Mouse (Mus musculus) urinary bladder, adult 18-20 months (tissue): Measurements from ENCODE around the gene Srp68.

Source experiments
- DNase-seq, 2 experiments: peaks; one replicate each; pipeline ENCODE4 v3.0.0; 2022; ENCODE audit warnings: low spot score in 2 of 2, mixed read lengths in 2 of 2

The Srp68 gene

GRCm38 (mm10) chr11:116247502-116248222 lies 26.4 kb downstream of the Srp68 start:
- no peak for DNase-seq

GRCm38 (mm10) chr11:116245616-116246015 lies 28.4 kb downstream of the Srp68 start:
- no peak for DNase-seq

- no peak for DNase-seq
Measured at GRCm38 (mm10) chr11:116244580-116244979, 29.4 kb downstream of the Srp68 start.

- DNase-seq, result no peak
Measured at GRCm38 (mm10) chr11:116241744-116242235, 32.2 kb downstream of the Srp68 start.

GRCm38 (mm10) chr11:116239797-116240196 lies 34.2 kb downstream of the Srp68 start:
- DNase-seq, result no peak

- DNase-seq, result peak; percentile 81 to 94
Measured at GRCm38 (mm10) chr11:116237742-116238395, 36.1 kb downstream of the Srp68 start, which contains the start of gene Evpl. Gene Evpl, minus strand, starts transcription at chr11:116238077.

- no peak for DNase-seq
Measured at GRCm38 (mm10) chr11:116234901-116235300, 39.1 kb downstream of the Srp68 start.

GRCm38 (mm10) chr11:116232427-116232826 lies 41.6 kb downstream of the Srp68 start:
- DNase-seq, result no peak

- DNase-seq, result no peak
Measured at GRCm38 (mm10) chr11:116228699-116229098, 45.3 kb downstream of the Srp68 start.

GRCm38 (mm10) chr11:116226414-116226813 lies 47.6 kb downstream of the Srp68 start:
- DNase-seq, result peak; percentile 66 to 85

- no peak for DNase-seq
Measured at GRCm38 (mm10) chr11:116222740-116223059, 51.3 kb downstream of the Srp68 start.

- DNase-seq, result no peak
Measured at GRCm38 (mm10) chr11:116221931-116222739, 51.9 kb downstream of the Srp68 start.

GRCm38 (mm10) chr11:116219885-116220284 lies 54.1 kb downstream of the Srp68 start:
- DNase-seq, result no peak

- DNase-seq, result peak; percentile 81 to 90
Measured at GRCm38 (mm10) chr11:116218737-116219400, 55.1 kb downstream of the Srp68 start.

- no peak for DNase-seq
Measured at GRCm38 (mm10) chr11:116218263-116218662, 55.8 kb downstream of the Srp68 start.

- DNase-seq, result no peak
Measured at GRCm38 (mm10) chr11:116216549-116216948, 57.5 kb downstream of the Srp68 start.

- DNase-seq, result no peak
Measured at GRCm38 (mm10) chr11:116215991-116216390, 58.0 kb downstream of the Srp68 start.

GRCm38 (mm10) chr11:116215181-116215580 lies 58.8 kb downstream of the Srp68 start:
- no peak for DNase-seq

- no peak for DNase-seq
Measured at GRCm38 (mm10) chr11:116213877-116214510, 60.0 kb downstream of the Srp68 start.

GRCm38 (mm10) chr11:116212847-116213246 lies 61.2 kb downstream of the Srp68 start:
- DNase-seq, result no peak

- no peak for DNase-seq
Measured at GRCm38 (mm10) chr11:116210696-116211095, 63.3 kb downstream of the Srp68 start.
